Mouse (Mus musculus): ENCODE results near the gene Zmym4. TPM values are rescaled to one million over a fixed set of nuclear protein-coding genes. Genes with fewer than 3 reads are reported as not detected.

Gene Zmym4
- polyA plus RNA-seq, 1 experiment from 2014 or later, result 16.6 TPM

Other genes starting within 250 kb of the Zmym4 start
- not detected in 2 replicates for gene Tfap2e, start 231.9 kb downstream of the Zmym4 start, polyA plus RNA-seq (2015; fragmentation: Nextera tagmentation; extraction: Ambion mirVana)
- 24.7 and 26.9 TPM in 2 replicates for gene Ncdn, start 214.7 kb downstream of the Zmym4 start, polyA plus RNA-seq (2015; fragmentation: Nextera tagmentation; extraction: Ambion mirVana)
- 20.2 and 29.9 TPM in 2 replicates for gene AU040320, start 214.6 kb downstream of the Zmym4 start, polyA plus RNA-seq (2015; fragmentation: Nextera tagmentation; extraction: Ambion mirVana)
- gene Sfpq, start 53.2 kb upstream of the Zmym4 start, polyA plus RNA-seq (2015; fragmentation: Nextera tagmentation; extraction: Ambion mirVana), result 78.0 and 78.5 TPM in 2 replicates
- gene Zmym1, start 93.0 kb upstream of the Zmym4 start, polyA plus RNA-seq (2015; fragmentation: Nextera tagmentation; extraction: Ambion mirVana), result 13.2 and 15.2 TPM in 2 replicates
- 17.6 and 20.5 TPM in 2 replicates for gene Zmym6, start 109.2 kb upstream of the Zmym4 start, polyA plus RNA-seq (2015; fragmentation: Nextera tagmentation; extraction: Ambion mirVana)
- 21.6 and 24.2 TPM in 2 replicates for gene Tmem35b, start 155.6 kb upstream of the Zmym4 start, polyA plus RNA-seq (2015; fragmentation: Nextera tagmentation; extraction: Ambion mirVana)
- 1.4 and 1.7 TPM in 2 replicates for gene Dlgap3, start 201.1 kb upstream of the Zmym4 start, polyA plus RNA-seq (2015; fragmentation: Nextera tagmentation; extraction: Ambion mirVana)